Mouse (Mus musculus): ENCODE results near the gene 9130409I23Rik. TPM values are rescaled to one million over a fixed set of nuclear protein-coding genes. Genes with fewer than 3 reads are reported as not detected.

The 9130409I23Rik gene
- polyA plus RNA-seq, 1 experiment from 2014 or later, result not detected

GRCm38 (mm10) chr1:181090048-181090447, 39.0 kb downstream of the 9130409I23Rik start:
- H3K4me1 ChIP-seq (replicated peaks; ENCODE audit: control insufficient read depth, insufficient read depth, low read length), result no peaks in the 10 kb centered on the region
- no peak for DNase-seq (ENCODE audit: low spot score)
- H3K4me2 ChIP-seq (ENCODE audit: low read length), result no peak overlapping the region
- H3K4me3 ChIP-seq (ENCODE audit: low read depth, low read length), result no peak overlapping the region
- H3K36me3 ChIP-seq (ENCODE audit: control insufficient read depth, insufficient read depth, low read length), result peaks cover 41% of the 10 kb centered on the region
- H3K9me3 ChIP-seq (ENCODE audit: control insufficient read depth, low read length), result no peaks in the 10 kb centered on the region
- ATAC-seq (replicated peaks; ENCODE audit: low FRiP score, low TSS enrichment, low read depth), result no peak
- H3K9ac ChIP-seq (ENCODE audit: low read length), result no peak overlapping the region
- H3K27ac ChIP-seq (ENCODE audit: low read depth), result no peak overlapping the region
- 79% methylated on average over 12 of the region's 12 CpGs for WGBS
- H3K27me3 ChIP-seq (replicated peaks; ENCODE audit: control insufficient read depth, insufficient read depth, low read length), result no peaks in the 10 kb centered on the region

Other genes starting within 250 kb of the 9130409I23Rik start
- gene H3f3a, start 237.3 kb upstream of the 9130409I23Rik start, polyA plus RNA-seq (2014; fragmentation: Nextera tagmentation; extraction: Ambion mirVana), result 2,025 and 2,200 TPM in 2 replicates
- gene Sde2, start 200.1 kb upstream of the 9130409I23Rik start, polyA plus RNA-seq (2014; fragmentation: Nextera tagmentation; extraction: Ambion mirVana), result 31.4 and 35.5 TPM in 2 replicates
- 0.18 TPM in 1 of 2 replicates, not detected in the other for gene Lefty2, start 158.1 kb upstream of the 9130409I23Rik start, polyA plus RNA-seq (2014; fragmentation: Nextera tagmentation; extraction: Ambion mirVana)
- gene Pycr2, start 146.9 kb upstream of the 9130409I23Rik start, polyA plus RNA-seq (2014; fragmentation: Nextera tagmentation; extraction: Ambion mirVana), result 82.1 and 86.5 TPM in 2 replicates
- gene Lefty1, start 116.2 kb upstream of the 9130409I23Rik start, polyA plus RNA-seq (2014; fragmentation: Nextera tagmentation; extraction: Ambion mirVana), result 1.7 and 2.1 TPM in 2 replicates
- gene Tmem63a, start 108.9 kb upstream of the 9130409I23Rik start, polyA plus RNA-seq (2014; fragmentation: Nextera tagmentation; extraction: Ambion mirVana), result 14.2 and 14.8 TPM in 2 replicates
- gene Ephx1, start 30.3 kb upstream of the 9130409I23Rik start, polyA plus RNA-seq (2014; fragmentation: Nextera tagmentation; extraction: Ambion mirVana), result 1.9 and 2.8 TPM in 2 replicates
- gene Nvl, start 93.0 kb downstream of the 9130409I23Rik start, polyA plus RNA-seq (2014; fragmentation: Nextera tagmentation; extraction: Ambion mirVana), result 35.3 and 39.1 TPM in 2 replicates
- gene Cnih4, start 93.5 kb downstream of the 9130409I23Rik start, polyA plus RNA-seq (2014; fragmentation: Nextera tagmentation; extraction: Ambion mirVana), result 141 and 144 TPM in 2 replicates
- gene Wdr26, start 160.8 kb downstream of the 9130409I23Rik start, polyA plus RNA-seq (2014; fragmentation: Nextera tagmentation; extraction: Ambion mirVana), result 40.0 and 43.5 TPM in 2 replicates